Mouse (Mus musculus) small intestine, adult 2 months (tissue): ENCODE measurements around the gene Ypel4.

ENCODE experiments used
- CTCF ChIP-seq: fragments of 200-500 bp; IDR thresholded peaks from 2 replicates; pipeline ENCODE4 v1.5.1; 2012; ENCODE audit warnings: low read depth, mild to moderate bottlenecking, control low read depth, inconsistent platforms, low read length, moderate library complexity, mixed read lengths; ENCODE audit not compliant: insufficient replicate concordance, insufficient read length; ENCODE audit errors: extremely low read depth
- POLR2A ChIP-seq: fragments of 200-500 bp; IDR thresholded peaks from 2 replicates; pipeline ENCODE4 v1.6.1; 2012; ENCODE audit warnings: low read depth, mild to moderate bottlenecking, control low read depth, inconsistent platforms, low read length, moderate library complexity

DNA sequence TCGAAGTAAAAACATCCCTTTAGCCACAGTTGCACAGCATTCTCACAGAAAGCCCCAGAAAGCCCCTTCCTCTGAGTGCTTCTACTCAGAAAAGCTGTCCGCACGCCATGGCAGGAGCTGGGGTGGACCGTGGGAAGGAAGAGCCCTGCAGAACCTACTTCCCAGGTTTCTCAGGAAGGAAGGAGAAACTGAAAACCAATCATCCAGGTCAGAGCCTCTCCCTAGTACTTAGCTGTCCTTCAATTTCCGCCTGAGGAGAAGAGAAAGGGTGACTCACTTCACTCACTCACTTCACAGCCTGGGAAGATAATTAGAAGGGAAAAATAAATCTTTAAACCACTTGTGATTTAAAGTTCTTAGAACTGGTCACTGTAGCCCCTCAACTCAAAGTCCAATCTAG lies 29.5 kb upstream of the Ypel4 start:
- no peak for TF ChIP-seq POLR2A
- no peak for TF ChIP-seq CTCF
